ENCODE assay signal across 10 mouse cellular contexts in genomic region chr6:54586175-54586574, GRCm38 (mm10). TPM values are rescaled to one million over a fixed set of nuclear protein-coding genes. Genes with fewer than 3 reads are reported as not detected.
A peak's percentile ranks its signal among the peaks of the same experiment; 100 is the strongest.
DNase-seq lines count a peak whose midpoint lies in the region; ATAC-seq and TF ChIP-seq lines count a peak whose summit lies in the region.
"Had no signal": no experiment of that assay in that cellular context is flagged by ENCODE, and none has a peak within 500 bp of the region (broad histone marks: within the 10 kb centered on the region; RNA-seq: fewer than 3 reads in every experiment).

No protein-coding gene starts in this region.

- no peak overlapping the region for H3K4me3 ChIP-seq in spleen, adult 2 months (ENCODE audit: extremely low read depth, insufficient read depth, insufficient read length)
- H3K4me3 ChIP-seq: heart, embryonic 15.5 days; midbrain, embryonic 12.5 days had no signal

- H3K4me1 ChIP-seq in spleen, adult 2 months (ENCODE audit: control insufficient read depth, insufficient read depth, insufficient read length): no peaks in the 10 kb centered on the region

- H3K36me3 ChIP-seq in spleen, adult 2 months (ENCODE audit: control insufficient read depth, insufficient read depth, low read length): no peaks in the 10 kb centered on the region

- 11% methylated on average over 2 of the region's 2 CpGs for WGBS in spleen, adult 2 months

- DNase-seq in gastrocnemius, adult 18-20 months (ENCODE audit: low spot score): peak; percentile 66
- no peak for DNase-seq in gastrocnemius, postnatal 25 days
- DNase-seq in spleen, adult 2 months (ENCODE audit: low read depth in 1 of 2, low spot score in 2 of 2): peak; percentile 12 to 28
- no peak for DNase-seq in spleen, adult 12 weeks (ENCODE audit: low spot score)
- DNase-seq in cerebellum, adult 9-10 months: peak; percentile 78
- peak; percentile 84 for DNase-seq in lung, postnatal 36 days
- DNase-seq in frontal cortex, postnatal 25 days (ENCODE audit: low spot score in 2 of 2): no peak

- no peak for TF ChIP-seq POLR2A in spleen, adult 2 months (IDR thresholded peaks at IDR 0.05; ENCODE audit: low read depth, low read length)

- no peak overlapping the region for H3K27ac ChIP-seq in spleen, adult 2 months (ENCODE audit: insufficient read depth, low read length)
- H3K27ac ChIP-seq: heart, embryonic 15.5 days; midbrain, embryonic 12.5 days had no signal

- ATAC-seq in inflammation-experienced regulatory T-cells, adult 6 months: peak; percentile 82

- H3K27me3 ChIP-seq in spleen, adult 2 months (ENCODE audit: control insufficient read depth, insufficient read depth, low read length): 0 out of 2 replicates have a peak, but pooled peaks cover 2% of the 10 kb centered on the region
- H3K27me3 ChIP-seq: heart, embryonic 15.5 days; midbrain, embryonic 12.5 days had no signal

- TF ChIP-seq CTCF in spleen, adult 2 months (IDR thresholded peaks at IDR 0.05; ENCODE audit: extremely low read depth, insufficient read depth, insufficient read length, insufficient replicate concordance): peak; percentile 30; the same call in 1 of the 2 replicates

RNA-seq across cellular contexts. Expression of gene Plekha8, which starts 8.7 kb away (rescaled TPM):
- total RNA-seq in gastrocnemius, adult 18-20 months (2021): 1 to 10 TPM; 3.2 to 3.3 TPM
- total RNA-seq in gastrocnemius, postnatal 25 days (2021): 1 to 10 TPM; 3.8 to 4.0 TPM
- polyA plus RNA-seq in spleen, adult 2 months (2012; rRNA removed): 1.00 and 1.2 TPM in 2 replicates
- polyA plus RNA-seq in inflammation-experienced regulatory T-cells, adult 6 months (2017; shearing (Covaris generic)): 1 to 10 TPM; 1.3 to 1.6 (median 1.5) TPM

RNA-seq across cellular contexts. Expression of gene Fkbp14, which starts 10.9 kb away (rescaled TPM):
- 1 to 10 TPM; 5.1 to 5.5 TPM for total RNA-seq in gastrocnemius, adult 18-20 months (2021)
- total RNA-seq in gastrocnemius, postnatal 25 days (2021): 1 to 10 TPM; 7.6 to 8.4 TPM
- polyA plus RNA-seq in spleen, adult 2 months (2012; rRNA removed): 0.69 and 0.73 TPM in 2 replicates
- polyA plus RNA-seq in inflammation-experienced regulatory T-cells, adult 6 months (2017; shearing (Covaris generic)): not detected

RNA-seq across cellular contexts. Expression of gene Scrn1, which starts 19.9 kb away (rescaled TPM):
- total RNA-seq in gastrocnemius, adult 18-20 months (2021): 1 to 10 TPM; 1.8 TPM
- 1 to 10 TPM; 3.3 to 4.2 TPM for total RNA-seq in gastrocnemius, postnatal 25 days (2021)
- 0.54 and 0.75 TPM in 2 replicates for polyA plus RNA-seq in spleen, adult 2 months (2012; rRNA removed)
- polyA plus RNA-seq in inflammation-experienced regulatory T-cells, adult 6 months (2017; shearing (Covaris generic)): under 1 TPM in 1 of 3 experiments, not detected in 2; 0.13 TPM

Comparison
In these comparisons a context has a peak if more than half of its experiments do, and no peak if none do; other contexts are left out.
1. DNase-seq: peak in gastrocnemius, adult 18-20 months (single experiment), spleen, adult 2 months (2 of 2), cerebellum, adult 9-10 months (single experiment) and lung, postnatal 36 days (single experiment); none in gastrocnemius, postnatal 25 days (single experiment), spleen, adult 12 weeks (single experiment) and frontal cortex, postnatal 25 days (0 of 2).